In the genomic region with DNA sequence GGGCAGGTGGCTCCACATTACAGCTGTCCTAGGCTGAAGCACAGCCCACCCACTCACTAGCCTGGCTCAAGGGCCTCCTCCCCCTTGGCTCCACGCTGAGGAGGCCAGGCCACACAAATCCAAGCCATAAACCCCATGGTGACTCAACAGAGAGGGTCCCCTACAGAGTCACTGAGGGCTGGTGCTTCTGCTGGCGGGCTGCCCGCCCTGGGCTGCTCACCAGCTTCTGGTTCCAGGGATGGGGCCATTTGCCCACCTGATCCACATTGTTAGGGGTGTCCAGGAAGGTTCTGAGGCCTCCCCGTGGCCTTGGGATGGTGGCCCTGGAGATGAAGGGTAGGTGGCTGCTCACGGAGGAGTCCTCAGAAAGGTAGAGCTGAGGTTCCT, we compare ENCODE assay signal across 8 mouse cellular contexts. TPM values are rescaled to one million over a fixed set of nuclear protein-coding genes. Genes with fewer than 3 reads are reported as not detected.
A peak's percentile ranks its signal among the peaks of the same experiment; 100 is the strongest.
DNase-seq lines count a peak whose midpoint lies in the region; ATAC-seq and TF ChIP-seq lines count a peak whose summit lies in the region.

No protein-coding gene starts in this region.

- no peaks in the 10 kb centered on the region for H3K4me1 ChIP-seq in cerebellum, adult 2 months (ENCODE audit: control insufficient read depth, insufficient read depth, low read length)
- peaks cover 15% of the 10 kb centered on the region for H3K4me1 ChIP-seq in forebrain, embryonic 11.5 days (replicated peaks; ENCODE audit: control insufficient read depth, insufficient read depth, low read length)
- peaks cover 19% of the 10 kb centered on the region for H3K4me1 ChIP-seq in limb, embryonic 14.5 days (ENCODE audit: control insufficient read depth, insufficient read depth, low read length)
- H3K4me1 ChIP-seq in stomach, embryonic 16.5 days (ENCODE audit: control insufficient read depth, insufficient read depth, low read length), result peaks cover 21% of the 10 kb centered on the region

- H3K27ac ChIP-seq in cerebellum, adult 2 months (ENCODE audit: insufficient read depth, low read length), result no peak overlapping the region
- H3K27ac ChIP-seq in forebrain, embryonic 11.5 days (ENCODE audit: low read depth, low read length), result peak overlapping the region; percentile 46; the same call in 1 of the 2 replicates
- H3K27ac ChIP-seq in limb, embryonic 14.5 days (replicated peaks; ENCODE audit: low read depth, low read length), result 0 out of 2 replicates have a peak overlapping the region, but pooled peaks have one; percentile 48
- H3K27ac ChIP-seq in stomach, embryonic 16.5 days (ENCODE audit: low read length), result no peak overlapping the region

- H3K4me3 ChIP-seq in cerebellum, adult 2 months (replicated peaks; ENCODE audit: insufficient read depth, low read depth, low read length), result no peak overlapping the region
- H3K4me3 ChIP-seq in forebrain, embryonic 11.5 days (ENCODE audit: low read depth, low read length), result 0 out of 2 replicates have a peak overlapping the region, but pooled peaks have one; percentile 2
- H3K4me3 ChIP-seq in limb, embryonic 14.5 days (replicated peaks; ENCODE audit: low read length), result peak overlapping the region; percentile 26
- no peak overlapping the region for H3K4me3 ChIP-seq in stomach, embryonic 16.5 days (replicated peaks; ENCODE audit: low read length)

- no peak for TF ChIP-seq CTCF in cerebellum, adult 2 months (IDR thresholded peaks at IDR 0.05; ENCODE audit: borderline replicate concordance, insufficient read depth, low read depth, low read length)

- H3K36me3 ChIP-seq in forebrain, embryonic 11.5 days (ENCODE audit: control insufficient read depth, insufficient read depth, low read length), result no peaks in the 10 kb centered on the region
- no peaks in the 10 kb centered on the region for H3K36me3 ChIP-seq in limb, embryonic 14.5 days (ENCODE audit: control insufficient read depth, insufficient read depth, low read length)
- no peaks in the 10 kb centered on the region for H3K36me3 ChIP-seq in stomach, embryonic 16.5 days (ENCODE audit: control insufficient read depth, insufficient read depth, low read length)

- H3K9ac ChIP-seq in forebrain, embryonic 11.5 days (ENCODE audit: low read length), result peak overlapping the region; percentile 42; the same call in 1 of the 2 replicates
- H3K9ac ChIP-seq in limb, embryonic 14.5 days (ENCODE audit: low read depth, low read length, severe bottlenecking), result no peak overlapping the region
- no peak overlapping the region; the same call in 1 of the 2 replicates for H3K9ac ChIP-seq in stomach, embryonic 16.5 days (ENCODE audit: low read length)

- no peaks in the 10 kb centered on the region for H3K9me3 ChIP-seq in forebrain, embryonic 11.5 days (ENCODE audit: control insufficient read depth, low read length)
- H3K9me3 ChIP-seq in limb, embryonic 14.5 days (ENCODE audit: control insufficient read depth, low read length), result no peaks in the 10 kb centered on the region
- no peaks in the 10 kb centered on the region for H3K9me3 ChIP-seq in stomach, embryonic 16.5 days (replicated peaks; ENCODE audit: control insufficient read depth, low read length)

- 46% methylated on average over 5 of the region's 5 CpGs for WGBS in cerebellum, adult 2 months
- 52% methylated on average over 5 of the region's 5 CpGs for WGBS in forebrain, embryonic 11.5 days
- WGBS in limb, embryonic 14.5 days, result 57% methylated on average over 5 of the region's 5 CpGs
- WGBS in stomach, embryonic 16.5 days, result 79% methylated on average over 5 of the region's 5 CpGs

- no peak for ATAC-seq in cerebellum, adult (ENCODE audit: insufficient number of reproducible peaks, low FRiP score, low TSS enrichment)
- ATAC-seq in forebrain, embryonic 11.5 days (replicated peaks; ENCODE audit: low FRiP score), result peak; percentile 11; the same call in 1 of the 2 replicates
- ATAC-seq in limb, embryonic 14.5 days (ENCODE audit: low FRiP score, low read depth), result no peak
- no peak for ATAC-seq in stomach, embryonic 16.5 days (ENCODE audit: insufficient read depth, low FRiP score)

- peak overlapping the region; percentile 48 for H3K4me2 ChIP-seq in forebrain, embryonic 11.5 days (ENCODE audit: low read depth, low read length, severe bottlenecking)
- H3K4me2 ChIP-seq in limb, embryonic 14.5 days (replicated peaks; ENCODE audit: low read depth, low read length, severe bottlenecking), result peak overlapping the region; percentile 44
- H3K4me2 ChIP-seq in stomach, embryonic 16.5 days (ENCODE audit: low read depth, low read length), result peak overlapping the region; percentile 42

- TF ChIP-seq POLR2A in cerebellum, adult 2 months (IDR thresholded peaks at IDR 0.05; ENCODE audit: borderline replicate concordance, insufficient read depth, low read length), result no peak
- TF ChIP-seq POLR2A in limb, embryonic 14.5 days (IDR thresholded peaks at IDR 0.05; ENCODE audit: borderline replicate concordance, extremely low read depth, insufficient read depth, insufficient read length), result no peak

- no peaks in the 10 kb centered on the region for H3K27me3 ChIP-seq in cerebellum, adult 2 months (ENCODE audit: control insufficient read depth, insufficient read depth, low read length)
- H3K27me3 ChIP-seq in forebrain, embryonic 11.5 days (ENCODE audit: control insufficient read depth, insufficient read depth, low read length), result peaks cover 7% of the 10 kb centered on the region
- H3K27me3 ChIP-seq in limb, embryonic 14.5 days (ENCODE audit: control insufficient read depth, insufficient read depth, low read length), result no peaks in the 10 kb centered on the region
- no peaks in the 10 kb centered on the region for H3K27me3 ChIP-seq in stomach, embryonic 16.5 days (ENCODE audit: control insufficient read depth, insufficient read depth, low read length)

- peak; percentile 24 to 34 for DNase-seq in cerebellum, adult 2 months
- DNase-seq in 3134 (ENCODE audit: extremely low read depth, insufficient read length, low spot score), result peak; percentile 69
- DNase-seq in forebrain, embryonic 11.5 days (ENCODE audit: low spot score), result no peak
- no peak for DNase-seq in limb, embryonic 14.5 days (ENCODE audit: low spot score)
- no peak for DNase-seq in embryo, embryonic 10 days (ENCODE audit: low spot score)
- DNase-seq in right cerebral cortex, postnatal 36 days (ENCODE audit: low spot score in 2 of 2), result no peak

RNA-seq across cellular contexts. Expression of a gene that starts 7.6 kb away (rescaled TPM):
- 3.8 and 4.7 TPM in 2 replicates for polyA plus RNA-seq in cerebellum, adult 2 months (2012; rRNA removed)
- 4.2 and 4.6 TPM in 2 replicates for polyA plus RNA-seq in forebrain, embryonic 11.5 days (2014; fragmentation: Nextera tagmentation; extraction: Ambion mirVana)
- 3.3 and 3.4 TPM in 2 replicates for polyA plus RNA-seq in limb, embryonic 14.5 days (2012; rRNA removed)
- polyA plus RNA-seq in limb, embryonic 14.5 days (2014; fragmentation: Nextera tagmentation; extraction: Ambion mirVana), result 2.7 and 3.4 TPM in 2 replicates
- polyA plus RNA-seq in stomach, embryonic 16.5 days (2015; fragmentation: Nextera tagmentation; extraction: Ambion mirVana), result 1.5 and 1.7 TPM in 2 replicates

RNA-seq across cellular contexts. Expression of a gene that starts 11.7 kb away (rescaled TPM):
- polyA plus RNA-seq in cerebellum, adult 2 months (2012; rRNA removed), result 37.1 and 37.8 TPM in 2 replicates
- polyA plus RNA-seq in forebrain, embryonic 11.5 days (2014; fragmentation: Nextera tagmentation; extraction: Ambion mirVana), result 102 and 118 TPM in 2 replicates
- 59.5 and 66.8 TPM in 2 replicates for polyA plus RNA-seq in limb, embryonic 14.5 days (2012; rRNA removed)
- 84.2 and 91.0 TPM in 2 replicates for polyA plus RNA-seq in limb, embryonic 14.5 days (2014; fragmentation: Nextera tagmentation; extraction: Ambion mirVana)
- 71.5 and 80.0 TPM in 2 replicates for polyA plus RNA-seq in stomach, embryonic 16.5 days (2015; fragmentation: Nextera tagmentation; extraction: Ambion mirVana)

RNA-seq across cellular contexts. Expression of a gene that starts 34.3 kb away (rescaled TPM):
- polyA plus RNA-seq in cerebellum, adult 2 months (2012; rRNA removed), result 46.6 and 52.6 TPM in 2 replicates
- 41.9 and 42.5 TPM in 2 replicates for polyA plus RNA-seq in forebrain, embryonic 11.5 days (2014; fragmentation: Nextera tagmentation; extraction: Ambion mirVana)
- 36.8 and 48.7 TPM in 2 replicates for polyA plus RNA-seq in limb, embryonic 14.5 days (2012; rRNA removed)
- 29.5 and 31.8 TPM in 2 replicates for polyA plus RNA-seq in limb, embryonic 14.5 days (2014; fragmentation: Nextera tagmentation; extraction: Ambion mirVana)
- 28.0 and 30.0 TPM in 2 replicates for polyA plus RNA-seq in stomach, embryonic 16.5 days (2015; fragmentation: Nextera tagmentation; extraction: Ambion mirVana)

RNA-seq across cellular contexts. Expression of a gene that starts 38.9 kb away (rescaled TPM):
- 1.7 and 2.1 TPM in 2 replicates for polyA plus RNA-seq in cerebellum, adult 2 months (2012; rRNA removed)
- polyA plus RNA-seq in forebrain, embryonic 11.5 days (2014; fragmentation: Nextera tagmentation; extraction: Ambion mirVana), result 30.8 and 33.6 TPM in 2 replicates
- 176 and 268 TPM in 2 replicates for polyA plus RNA-seq in limb, embryonic 14.5 days (2012; rRNA removed)
- polyA plus RNA-seq in limb, embryonic 14.5 days (2014; fragmentation: Nextera tagmentation; extraction: Ambion mirVana), result 93.1 and 112 TPM in 2 replicates
- 3.5 and 3.9 TPM in 2 replicates for polyA plus RNA-seq in stomach, embryonic 16.5 days (2015; fragmentation: Nextera tagmentation; extraction: Ambion mirVana)

Comparison
In these comparisons a context has a peak if more than half of its experiments do, and no peak if none do; other contexts are left out.
1. DNase-seq: peak in cerebellum, adult 2 months (2 of 2) and 3134 (single experiment); none in forebrain, embryonic 11.5 days (single experiment), limb, embryonic 14.5 days (single experiment), embryo, embryonic 10 days (single experiment) and right cerebral cortex, postnatal 36 days (0 of 2).
2. H3K27ac ChIP-seq: peak in forebrain, embryonic 11.5 days (single experiment) and limb, embryonic 14.5 days (single experiment); none in cerebellum, adult 2 months (single experiment) and stomach, embryonic 16.5 days (single experiment).
3. H3K4me3 ChIP-seq: peak in forebrain, embryonic 11.5 days (single experiment) and limb, embryonic 14.5 days (single experiment); none in cerebellum, adult 2 months (single experiment) and stomach, embryonic 16.5 days (single experiment).
4. Peak in every context shown above with its lines, with median percentiles within 50 percentile points of each other: H3K4me2 ChIP-seq.